Mouse (Mus musculus) gastrocnemius, postnatal 4 days (tissue): ENCODE measurements around the gene Ifna14. TPM values are rescaled to one million over a fixed set of nuclear protein-coding genes. Genes with fewer than 3 reads are reported as not detected.
A peak's percentile ranks its signal among the peaks of the same experiment; 100 is the strongest.
"Not testable (repeated sequence)": the region's sequence is repeated elsewhere in the genome, so short reads cannot be mapped to it uniquely, and the experiment has no call there.

ENCODE experiments used
- DNase-seq, 2 experiments: peaks; one replicate each; pipeline ENCODE4 v3.0.0; 2021 to 2022; ENCODE audit warnings: low spot score in 2 of 2, mixed read lengths in 2 of 2
- long read RNA-seq, 2 experiments: library from polyadenylated mRNA; stranded (forward); transcript quantifications; one replicate each; pipeline ENCODE4 v2.0.0; 2021
- total RNA-seq, 2 experiments: library from RNA; stranded (reverse); gene quantifications; 2 replicates each; pipeline ENCODE4 v1.2.3; 2021

Ifna14 gene
- total RNA-seq: not detected
- long read RNA-seq, experiment 1: 0 reads
- long read RNA-seq, experiment 2: 0 reads

DNA sequence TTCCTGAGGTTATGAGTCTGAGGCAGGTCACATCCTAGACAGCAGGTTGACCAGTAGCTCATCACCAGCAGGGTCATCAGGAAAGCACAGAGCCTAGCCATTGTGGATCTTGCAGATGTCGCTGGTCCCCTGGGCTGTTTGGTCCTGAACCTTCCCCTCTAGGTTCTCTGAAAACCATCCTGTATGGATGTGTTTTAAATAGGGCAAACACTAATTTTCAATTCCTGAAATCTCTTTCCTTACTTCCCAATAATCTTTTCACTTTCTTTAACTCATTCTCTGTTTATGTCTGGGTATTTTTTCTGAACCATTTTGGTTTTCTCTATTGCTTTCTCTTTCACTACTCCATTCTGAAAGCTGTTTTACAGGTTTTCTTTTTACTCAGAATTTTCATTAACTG lies at the start of gene Ifna14:
Gene Ifna14, minus strand, starts transcription at position 101 of the 400 bp plus-strand sequence.
- no peak for DNase-seq

DNA sequence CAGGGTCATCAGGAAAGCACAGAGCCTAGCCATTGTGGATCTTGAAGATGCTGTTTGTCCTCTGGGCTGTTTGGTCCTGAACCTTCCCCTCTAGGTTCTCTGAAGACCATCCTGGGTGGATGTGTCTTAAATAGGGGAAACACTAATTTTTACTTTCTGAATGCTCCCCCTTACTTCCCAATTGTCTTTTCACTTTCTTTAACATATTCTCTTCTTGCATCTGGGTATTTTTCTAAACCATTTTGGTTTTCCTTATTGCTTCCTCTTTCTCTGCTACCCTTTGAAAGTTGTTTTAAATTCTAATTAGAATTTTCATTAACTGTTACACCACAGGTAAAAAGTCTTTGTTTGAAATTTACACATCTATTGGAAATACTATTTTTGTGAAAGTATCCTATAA lies 31.7 kb upstream of the Ifna14 start, which contains the start of gene Ifna12:
Gene Ifna12, minus strand, starts transcription at position 101 of the 400 bp plus-strand sequence.
- no peak for DNase-seq

DNA sequence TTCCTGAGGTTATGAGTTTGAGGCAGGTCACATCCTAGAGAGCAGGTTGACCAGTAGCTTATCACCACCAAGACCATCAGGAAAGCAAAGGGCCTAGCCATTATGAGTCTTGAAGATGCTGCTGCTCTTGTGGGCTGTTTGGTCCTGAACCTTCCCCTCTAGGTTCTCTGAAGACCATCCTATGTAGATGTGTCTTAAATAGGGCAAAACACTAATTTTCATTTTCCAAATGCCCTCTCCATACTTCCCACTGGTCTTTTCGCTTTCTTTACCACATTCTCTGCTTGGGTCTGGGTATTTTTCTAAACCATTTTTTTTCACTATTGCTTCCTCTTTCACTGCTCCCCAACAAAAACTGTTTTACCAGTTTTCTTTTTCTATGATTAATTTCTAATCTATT lies 20.7 kb upstream of the Ifna14 start, which contains the start of gene Ifna9:
Gene Ifna9, minus strand, starts transcription at position 101 of the 400 bp plus-strand sequence.
- no peak for DNase-seq

DNA sequence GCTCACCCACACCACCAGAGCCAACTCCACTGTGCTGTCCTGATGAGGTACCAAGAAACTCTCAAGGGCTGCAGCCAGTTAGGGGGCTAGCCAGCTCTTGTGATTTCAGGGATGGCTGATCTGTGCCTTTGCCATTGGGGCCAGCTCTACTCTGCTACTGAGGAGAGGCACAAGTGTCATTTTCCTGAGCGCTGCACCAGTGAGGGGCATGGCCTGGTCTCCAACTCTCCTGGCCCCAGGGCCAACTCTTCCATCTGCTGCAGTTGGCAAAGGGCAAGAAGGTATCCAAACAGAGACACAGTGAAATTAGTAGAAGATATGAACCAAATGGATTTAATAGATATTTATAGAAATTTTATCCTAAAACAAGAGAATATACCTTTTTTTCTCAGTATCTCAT lies 9.8 kb downstream of the Ifna14 start:
- DNase-seq: no peak

DNA sequence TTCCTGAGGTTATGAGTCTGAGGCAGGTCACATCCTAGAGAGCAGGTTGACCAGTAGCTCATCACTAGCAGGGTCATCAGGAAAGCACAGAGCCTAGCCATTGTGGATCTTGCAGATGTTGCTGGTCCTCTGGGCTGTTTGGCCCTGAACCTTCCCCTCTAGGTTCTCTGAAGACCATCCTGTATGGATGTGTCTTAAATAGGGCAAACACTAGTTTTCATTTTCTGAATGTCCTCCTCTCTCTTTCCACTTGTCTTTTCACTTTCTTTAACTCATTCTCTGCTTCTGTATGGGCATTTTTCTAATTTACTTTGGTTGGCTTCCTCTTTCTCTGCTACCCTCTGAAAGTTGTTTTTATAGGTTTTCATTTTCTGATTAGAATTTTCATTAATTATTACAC lies 13.5 kb downstream of the Ifna14 start, which contains the start of gene Ifna15:
Gene Ifna15, minus strand, starts transcription at position 101 of the 400 bp plus-strand sequence.
- DNase-seq: not testable (repeated sequence)

DNA sequence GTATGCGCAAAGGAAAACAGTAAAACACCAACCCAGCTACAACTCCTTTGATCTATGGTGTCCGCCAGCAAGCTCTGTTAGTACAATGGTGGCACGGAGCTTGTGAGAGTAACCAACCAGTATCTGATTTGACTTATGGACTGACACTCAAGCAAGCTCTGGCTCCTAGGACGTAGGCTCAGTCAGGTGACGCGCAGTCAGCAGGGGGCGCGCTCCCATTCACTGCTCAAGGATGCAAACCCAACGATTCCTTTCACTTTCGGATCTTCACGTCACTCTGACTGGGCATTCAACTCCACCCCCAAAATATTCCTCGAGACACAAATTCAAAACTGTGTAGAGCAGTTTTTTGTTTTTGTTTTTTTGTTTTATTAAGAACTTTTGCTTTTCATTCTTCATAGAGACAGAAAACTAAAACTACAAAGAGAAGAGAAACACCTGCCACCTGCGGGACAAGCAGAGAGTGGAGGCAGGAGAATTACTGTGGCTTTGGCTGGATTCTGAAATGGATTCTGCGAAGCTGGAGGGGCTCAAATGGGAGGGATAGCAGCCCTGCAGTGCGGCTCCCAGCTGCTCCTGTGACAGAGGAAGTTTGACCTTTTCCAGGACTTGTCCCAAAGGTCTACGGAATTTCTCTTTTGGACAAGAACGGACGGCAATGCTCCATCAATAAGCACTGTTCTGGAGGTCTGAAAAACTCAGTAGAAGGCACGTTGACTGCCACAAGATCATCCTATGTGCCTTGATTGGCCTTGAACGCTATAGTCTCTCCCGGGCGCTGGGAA lies 21.2 kb downstream of the Ifna14 start:
- DNase-seq: peak; percentile 43 to 59

DNA sequence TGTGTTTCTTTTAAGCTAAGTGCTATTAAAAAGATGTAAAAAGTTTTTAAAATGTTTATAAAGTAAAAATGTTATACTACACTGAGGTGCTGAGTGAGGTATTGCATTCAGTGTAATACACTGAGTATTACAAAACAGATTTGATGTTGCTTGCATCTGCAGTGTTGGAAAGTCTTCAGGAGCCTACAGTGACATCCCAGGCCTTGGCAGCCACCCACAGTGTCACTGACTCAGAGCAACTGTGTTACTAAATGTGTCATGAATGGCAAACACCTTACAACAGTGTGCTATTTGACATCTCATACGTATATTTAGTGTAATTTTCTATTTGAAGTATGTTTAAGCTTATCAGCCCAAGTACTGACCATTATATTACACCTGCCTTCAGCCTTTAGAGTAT lies 23.6 kb downstream of the Ifna14 start:
- DNase-seq: no peak

DNA sequence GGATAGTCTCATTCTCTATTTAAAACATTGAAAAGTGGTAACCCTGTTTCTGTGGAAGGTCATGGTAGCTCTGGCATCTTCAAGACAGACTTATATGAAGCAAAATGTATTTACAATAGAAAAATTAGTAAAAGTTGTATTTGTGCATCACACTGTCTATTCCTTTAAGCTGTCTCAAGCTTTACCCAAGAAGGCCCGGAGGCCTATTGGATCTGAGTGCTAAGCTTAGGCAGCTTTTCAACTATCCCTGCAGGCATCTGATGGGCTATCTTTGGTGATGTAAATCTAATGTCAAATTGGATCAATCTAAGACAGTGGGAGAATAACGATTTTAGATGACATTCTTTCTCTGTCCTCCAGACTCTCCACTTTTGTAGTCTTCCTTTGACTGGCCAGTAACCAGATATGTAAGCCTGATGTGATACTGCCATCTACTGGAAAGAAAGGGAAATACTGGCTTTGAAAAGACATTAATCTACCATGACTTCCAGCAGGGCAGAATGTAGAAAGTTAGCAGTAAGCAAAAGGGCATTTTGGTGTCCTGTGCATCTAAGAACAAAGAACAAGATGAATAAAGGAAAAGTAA lies 27.9 kb downstream of the Ifna14 start:
- no peak for DNase-seq

DNA sequence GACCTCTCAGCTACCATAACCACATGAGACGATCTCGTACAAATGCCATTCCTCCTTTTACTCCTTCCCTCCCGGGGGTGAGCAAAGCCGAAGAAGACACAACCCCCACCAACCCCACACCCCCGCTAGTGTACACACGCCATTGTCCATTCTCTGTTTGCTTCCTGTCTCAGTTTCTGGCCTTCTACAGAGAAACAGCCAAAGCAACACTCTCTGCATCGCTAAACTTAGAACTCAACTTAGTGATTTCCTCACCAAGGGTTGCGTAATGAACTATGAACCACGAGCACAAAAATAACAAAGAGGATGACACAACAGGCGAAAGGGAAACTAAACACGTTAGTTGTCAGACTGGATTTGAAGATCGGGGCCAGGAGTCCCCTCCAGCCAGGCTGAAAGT lies 34.3 kb downstream of the Ifna14 start:
- DNase-seq: no peak

DNA sequence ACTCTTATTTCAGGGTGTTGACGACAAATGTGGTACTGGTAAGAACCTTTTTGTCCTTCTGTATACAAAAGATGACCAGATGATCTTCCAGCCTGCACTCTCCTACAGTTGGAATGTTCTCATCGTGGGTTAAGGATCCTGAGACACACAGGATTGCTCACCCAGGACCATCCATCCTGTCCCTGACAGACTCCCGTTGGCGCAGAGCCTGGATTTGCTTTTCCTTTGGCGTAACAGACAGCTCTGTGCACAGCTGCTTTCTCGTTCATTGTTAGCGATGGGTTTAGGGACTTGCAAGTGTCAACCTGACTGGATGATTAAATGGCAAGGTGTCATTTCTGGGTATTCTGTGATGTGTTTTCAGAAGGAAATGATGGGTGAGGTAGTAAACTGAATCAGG lies 35.0 kb downstream of the Ifna14 start:
- no peak for DNase-seq

DNA sequence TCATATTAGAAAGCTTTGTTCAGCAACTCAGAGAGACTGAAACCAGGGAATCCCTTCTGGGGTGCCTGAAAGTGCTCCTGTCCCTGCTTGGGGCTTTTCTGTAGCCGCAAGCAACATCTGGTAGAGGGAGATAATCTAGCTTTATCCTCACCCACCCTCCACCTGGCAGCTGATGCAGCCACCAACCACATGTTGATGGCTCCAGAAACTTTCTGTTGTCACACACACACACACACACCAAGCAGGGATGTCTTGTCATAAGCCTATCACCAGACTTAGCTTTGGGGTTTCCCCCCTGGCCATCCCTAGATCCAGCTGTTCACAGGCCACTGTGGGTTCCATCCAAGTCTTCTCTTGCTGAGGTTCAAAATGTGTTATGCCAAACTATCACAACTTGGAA lies 35.9 kb downstream of the Ifna14 start:
- no peak for DNase-seq

DNA sequence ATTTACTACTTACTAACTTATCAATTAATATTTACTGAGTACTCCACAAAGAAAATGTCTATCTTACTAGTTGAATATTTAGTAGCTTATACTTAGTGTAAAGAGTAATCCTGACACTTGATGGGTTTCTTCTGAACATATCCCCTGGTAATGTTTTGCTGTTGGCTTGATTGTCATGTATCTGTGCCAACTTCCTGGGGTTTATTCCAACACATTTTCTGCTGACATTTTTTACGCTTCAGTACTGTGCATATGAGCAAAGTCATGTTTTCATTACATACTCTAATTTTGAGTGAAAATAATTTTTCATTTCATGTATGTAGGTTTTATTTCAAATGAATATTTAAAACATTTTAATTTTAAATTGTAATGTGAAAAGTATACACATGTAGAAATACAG lies 36.7 kb downstream of the Ifna14 start:
- no peak for DNase-seq

DNA sequence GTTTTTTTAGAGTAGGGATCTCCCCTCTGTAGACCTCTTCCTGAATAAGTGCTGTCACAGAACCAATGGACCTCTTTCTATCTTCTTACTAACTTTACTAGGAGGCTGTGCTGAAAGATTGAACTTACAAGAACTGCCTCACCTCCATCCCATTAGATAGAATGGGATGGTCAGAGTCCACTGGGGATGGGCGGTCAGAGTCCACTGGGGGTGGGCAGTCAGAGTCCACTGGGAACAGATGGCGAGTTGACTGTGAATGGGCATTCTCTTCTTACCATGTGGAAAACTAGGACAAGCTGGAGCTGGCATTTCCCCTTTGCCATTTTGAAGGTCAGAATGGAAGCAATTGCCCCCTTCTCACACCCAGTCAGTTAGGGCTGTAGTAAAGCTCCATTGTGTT lies 38.1 kb downstream of the Ifna14 start:
- no peak for DNase-seq

DNA sequence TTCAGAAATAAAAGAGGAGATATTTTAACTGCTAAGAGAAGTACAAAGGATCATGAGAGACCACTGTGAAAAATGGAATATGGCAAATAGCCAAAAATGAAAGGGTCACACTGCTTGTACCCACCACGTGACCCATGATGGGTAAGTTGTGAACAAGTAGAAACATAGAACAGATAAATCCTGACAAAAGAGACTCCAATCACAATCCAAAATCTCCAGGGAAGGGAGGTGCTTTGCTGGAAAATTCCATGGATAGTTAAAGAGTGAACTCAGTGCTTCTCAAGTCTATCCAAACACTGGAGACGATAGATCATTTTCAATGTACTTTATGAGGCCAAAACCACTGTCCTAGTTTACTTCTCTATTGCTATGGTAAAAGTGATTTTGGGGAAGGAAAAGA lies 40.7 kb downstream of the Ifna14 start:
- no peak for DNase-seq

DNA sequence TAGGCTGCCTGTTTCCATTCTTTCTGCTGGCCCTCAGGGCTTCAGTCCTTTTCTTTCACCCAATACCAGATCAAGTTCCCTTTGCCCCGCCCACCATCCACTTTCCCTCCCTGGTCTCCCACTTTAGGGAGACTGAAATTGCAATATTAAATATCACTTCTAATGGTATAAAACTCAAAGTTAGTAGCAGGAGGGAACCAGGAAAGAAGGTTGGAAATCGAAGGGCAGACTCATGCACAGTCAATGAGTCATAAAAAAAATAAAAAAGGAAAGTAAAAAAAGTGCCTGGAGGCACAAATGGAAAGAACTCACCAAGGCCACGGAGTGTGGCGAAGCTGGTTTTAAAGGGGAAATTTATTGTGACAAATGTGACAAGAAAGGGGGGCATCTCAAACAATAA lies 41.3 kb downstream of the Ifna14 start:
- DNase-seq: no peak

DNA sequence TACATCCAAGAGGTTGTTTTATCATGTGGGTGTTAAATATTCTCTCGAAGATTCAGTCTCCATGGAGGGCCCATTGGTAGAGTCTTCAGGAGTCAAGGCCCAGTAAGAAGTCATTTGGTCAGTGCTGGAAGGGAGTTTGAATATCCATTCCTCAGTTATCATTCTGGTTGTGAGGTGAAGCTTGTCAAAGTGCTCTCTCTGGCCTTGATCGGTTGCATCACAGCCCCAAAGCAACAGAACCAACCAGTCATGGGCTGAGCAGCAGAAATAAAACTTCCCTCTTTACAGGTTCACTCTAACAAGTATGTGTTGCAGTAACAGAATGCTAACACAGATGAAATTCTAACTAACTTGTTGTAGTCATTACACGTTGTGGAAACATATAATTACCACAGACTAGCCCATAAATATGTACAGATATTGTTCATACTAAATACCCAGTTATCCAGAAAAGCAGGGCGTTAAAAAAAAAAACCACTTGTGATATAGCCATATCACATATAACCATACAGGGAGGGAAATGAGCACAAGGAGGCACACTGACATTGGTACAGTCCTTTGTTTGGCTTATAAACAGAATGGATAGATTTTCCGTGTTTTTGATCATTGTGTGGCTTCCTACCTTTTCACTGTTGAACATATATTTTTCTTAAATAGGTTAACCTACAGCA lies 45.1 kb downstream of the Ifna14 start:
- DNase-seq: no peak

DNA sequence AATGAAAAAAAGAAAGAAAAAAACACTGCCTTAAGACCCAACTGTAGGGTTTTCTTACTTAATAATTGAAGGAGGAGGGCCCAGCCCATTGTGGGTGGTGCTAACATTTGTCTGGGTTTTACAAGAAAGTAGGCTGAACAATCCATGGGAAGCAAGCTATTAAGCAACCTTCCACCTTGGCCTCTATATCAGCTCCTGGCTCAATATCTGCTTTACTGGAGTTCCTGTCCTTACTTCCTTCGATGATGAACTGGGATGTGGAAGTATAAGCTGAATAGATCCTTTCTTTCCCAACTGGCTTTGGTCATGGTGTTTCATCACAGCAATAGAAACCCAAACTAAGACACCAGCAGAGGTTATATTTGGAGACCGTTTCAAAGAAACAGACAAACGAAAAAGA lies 46.2 kb downstream of the Ifna14 start:
- DNase-seq: no peak

DNA sequence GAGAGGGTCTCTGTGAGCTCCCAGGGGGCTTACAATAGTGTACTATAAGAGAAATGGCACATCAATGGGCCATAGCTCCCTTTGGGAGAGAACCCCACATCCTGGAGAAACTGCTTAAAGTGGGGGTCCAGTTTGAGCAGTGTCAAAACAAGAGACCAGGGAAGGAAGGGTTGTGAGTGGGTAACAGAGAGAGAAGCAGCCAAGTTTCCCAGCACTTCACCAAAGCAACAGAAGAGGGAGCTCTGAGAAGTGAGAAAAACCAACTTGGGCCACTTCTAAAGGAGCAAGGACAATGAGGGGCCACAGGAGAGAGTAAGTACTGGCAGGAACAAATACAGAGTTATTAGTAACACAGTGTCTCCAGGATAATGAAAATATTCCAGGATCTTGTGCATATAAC lies 48.4 kb downstream of the Ifna14 start:
- no peak for DNase-seq

DNA sequence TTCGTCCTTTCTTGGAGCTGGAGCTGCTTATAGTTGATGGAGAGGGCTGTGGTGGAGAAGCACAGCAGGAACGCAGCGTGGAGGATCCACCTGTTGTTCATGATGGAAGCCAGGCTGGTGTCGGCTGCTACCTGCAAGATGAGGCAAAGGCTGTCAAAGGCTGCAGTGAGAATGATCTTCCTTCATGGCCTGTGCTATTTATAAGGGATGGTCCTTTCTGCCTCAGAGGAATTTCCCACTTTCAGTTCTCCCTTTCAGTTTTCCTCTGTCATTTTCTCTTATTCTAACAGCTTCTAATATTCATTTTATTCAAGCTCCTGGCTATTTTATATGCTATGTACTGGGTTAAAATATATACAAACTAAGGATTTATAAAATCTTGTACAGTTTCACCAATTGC lies 48.9 kb downstream of the Ifna14 start, which contains the start of gene Ifnb1:
Gene Ifnb1, minus strand, starts transcription at position 101 of the 400 bp plus-strand sequence.
- DNase-seq: no peak
